Mouse (Mus musculus) gastrocnemius, adult 8-10 months (tissue): ENCODE data around the gene Srd5a1. TPM values are rescaled to one million over a fixed set of nuclear protein-coding genes. Genes with fewer than 3 reads are reported as not detected.
"Not testable (repeated sequence)": the region's sequence is repeated elsewhere in the genome, so short reads cannot be mapped to it uniquely, and the experiment has no call there.

Experiments
- DNase-seq, 2 experiments: peaks; one replicate each; pipeline ENCODE4 v3.0.0; 2022; ENCODE audit warnings: low spot score in 2 of 2
- total RNA-seq, 4 experiments: library from RNA; stranded (reverse); gene quantifications; 2 replicates each; pipeline ENCODE4 v1.2.4; 2022

The Srd5a1 gene
- total RNA-seq, 4 experiments from 2014 or later, result 0.24 to 0.53 TPM; not detected in 2

DNA sequence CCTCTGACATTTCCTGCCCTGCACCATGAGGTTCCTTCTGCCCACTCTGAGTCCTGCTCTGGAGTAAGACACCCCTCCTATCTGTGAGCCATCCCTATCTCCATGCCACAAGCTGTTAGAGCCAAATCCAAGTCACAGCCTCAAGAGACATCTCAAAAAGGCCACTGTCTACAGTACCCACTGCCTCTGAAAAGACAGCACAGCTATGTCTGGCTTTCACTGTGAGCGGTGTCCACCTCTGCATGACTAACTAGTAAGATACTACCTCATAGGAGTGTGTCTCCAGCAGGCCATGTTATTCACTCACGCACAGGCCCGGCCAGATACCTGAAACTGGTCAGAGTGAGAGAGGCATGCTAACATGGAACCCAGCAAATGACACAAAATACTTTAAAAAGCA, 16.7 kb upstream of the Srd5a1 start:
- DNase-seq, result no peak

DNA sequence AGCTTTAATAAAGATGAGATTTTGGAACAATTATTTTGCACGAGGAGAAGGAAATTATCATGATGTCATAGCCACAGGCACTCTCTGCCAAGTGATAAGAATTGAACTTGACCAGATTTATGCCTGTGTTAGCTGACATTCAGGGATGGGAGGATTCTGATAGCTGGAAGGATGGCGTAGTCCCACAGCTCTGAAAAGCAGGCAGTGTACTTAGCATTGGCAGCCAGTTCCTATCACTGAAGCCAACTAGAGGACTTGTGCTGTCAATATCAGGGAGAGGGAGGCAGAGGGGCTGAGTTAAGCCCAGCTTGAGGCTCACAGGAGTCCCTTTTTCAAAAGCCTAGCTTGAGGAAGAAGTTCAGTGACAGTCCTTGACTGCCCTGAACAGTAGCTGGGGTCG, 13.3 kb upstream of the Srd5a1 start:
- DNase-seq, result no peak

DNA sequence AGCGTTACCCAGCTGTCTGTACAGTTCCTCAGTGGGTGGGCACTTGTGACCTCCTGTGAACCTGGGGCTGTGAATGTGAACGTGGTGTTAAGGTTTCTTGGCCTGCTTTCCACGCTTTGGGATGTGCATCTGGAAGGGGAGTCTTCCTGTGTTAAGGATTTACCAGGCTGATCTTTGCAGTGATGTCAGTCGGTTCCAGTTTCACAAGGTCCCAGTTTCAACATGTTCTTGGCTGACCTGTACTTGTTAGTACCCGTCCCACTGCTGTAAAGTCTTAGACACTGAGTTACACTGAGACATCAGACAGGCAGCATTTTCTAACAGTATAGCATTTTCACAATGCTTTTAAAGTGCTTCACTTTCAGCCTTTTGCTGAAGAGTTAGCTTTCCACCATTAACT, 12.6 kb upstream of the Srd5a1 start:
- no peak for DNase-seq

GRCm38 (mm10) chr13:69616716-69617115, 5.5 kb upstream of the Srd5a1 start:
- DNase-seq, result no peak

DNA sequence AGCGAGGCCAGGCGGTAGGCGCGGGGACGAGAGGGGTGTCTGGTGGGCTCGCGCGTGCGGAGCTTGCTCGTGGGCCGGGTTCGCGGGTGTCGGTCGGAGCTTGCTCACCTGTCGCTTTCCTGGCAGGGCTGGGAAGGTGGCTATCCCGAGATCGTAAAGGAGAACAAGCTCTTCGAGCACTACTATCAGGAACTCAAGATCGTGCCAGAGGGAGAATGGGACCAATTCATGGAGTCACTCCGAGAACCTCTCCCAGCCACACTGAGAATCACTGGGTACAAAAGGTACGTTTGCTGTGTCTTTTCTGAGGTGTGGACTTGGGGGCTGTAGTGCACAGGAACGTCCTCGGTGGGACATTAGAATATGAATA, 918 bp upstream of the Srd5a1 start:
- DNase-seq, result no peak

GRCm38 (mm10) chr13:69610751-69611397, 368 bp downstream of the Srd5a1 start:
- peak; percentile 7 to 31 for DNase-seq

DNA sequence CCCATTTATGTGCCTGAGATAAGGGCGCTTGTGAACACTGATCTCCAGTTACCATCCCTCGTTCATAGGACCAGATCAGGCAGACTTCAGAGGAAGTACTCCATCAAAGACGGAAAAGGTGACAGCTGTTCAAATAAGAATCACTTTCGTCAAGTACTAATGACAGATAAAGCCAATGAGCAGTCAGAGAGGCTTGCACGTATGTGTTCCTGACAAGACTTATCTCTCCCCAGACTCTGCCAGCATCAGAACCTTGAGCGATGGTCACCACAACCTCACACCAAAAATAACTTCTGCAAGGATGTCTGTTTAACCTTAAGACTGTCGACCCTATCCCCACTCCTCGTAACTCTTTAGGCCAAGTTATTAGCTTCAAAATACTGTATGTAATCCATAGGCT, 2.5 kb downstream of the Srd5a1 start:
- DNase-seq, result no peak

- no peak for DNase-seq
These were observed 6.6 kb downstream of the Srd5a1 start for GRCm38 (mm10) chr13:69604670-69605069.

DNA sequence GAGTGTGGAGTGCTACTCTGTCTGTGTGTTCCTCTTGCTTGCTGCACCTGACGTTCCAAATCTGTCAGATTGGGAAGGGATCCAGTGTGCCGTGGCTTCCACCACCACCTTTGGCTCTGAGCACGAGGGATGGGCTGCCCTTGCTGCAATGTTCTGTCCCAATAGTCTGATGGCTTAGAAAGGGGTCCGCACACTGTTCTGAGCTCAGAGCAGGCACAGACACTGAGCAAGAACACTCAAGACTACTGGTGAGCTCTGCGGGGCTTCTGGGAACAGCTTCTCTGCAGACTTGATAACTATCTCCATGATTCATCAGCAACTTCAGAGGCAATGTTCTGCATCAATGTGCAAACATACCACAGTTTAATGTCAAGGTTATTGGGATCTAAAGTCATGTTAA, 9.9 kb downstream of the Srd5a1 start:
- DNase-seq, result no peak

DNA sequence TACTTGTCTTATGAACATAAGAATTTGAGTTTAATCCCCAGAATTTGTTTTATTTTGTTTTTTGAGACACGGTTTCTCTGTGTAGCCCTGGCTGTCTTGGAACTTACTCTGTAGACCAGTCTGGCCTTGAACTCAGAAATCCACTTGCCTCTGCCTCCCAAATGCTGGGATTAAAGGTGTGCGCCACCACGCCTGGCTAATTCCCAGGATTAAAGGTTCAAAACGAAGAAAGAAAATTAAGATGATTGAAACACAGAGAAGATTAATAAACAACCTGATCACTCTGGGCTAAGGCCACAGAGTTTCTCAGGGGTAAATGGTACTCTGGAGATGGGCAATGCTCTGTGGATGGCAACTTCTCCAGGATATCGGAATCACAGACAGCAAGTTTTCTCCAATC, 10.4 kb downstream of the Srd5a1 start:
- DNase-seq, result not testable (repeated sequence)

DNA sequence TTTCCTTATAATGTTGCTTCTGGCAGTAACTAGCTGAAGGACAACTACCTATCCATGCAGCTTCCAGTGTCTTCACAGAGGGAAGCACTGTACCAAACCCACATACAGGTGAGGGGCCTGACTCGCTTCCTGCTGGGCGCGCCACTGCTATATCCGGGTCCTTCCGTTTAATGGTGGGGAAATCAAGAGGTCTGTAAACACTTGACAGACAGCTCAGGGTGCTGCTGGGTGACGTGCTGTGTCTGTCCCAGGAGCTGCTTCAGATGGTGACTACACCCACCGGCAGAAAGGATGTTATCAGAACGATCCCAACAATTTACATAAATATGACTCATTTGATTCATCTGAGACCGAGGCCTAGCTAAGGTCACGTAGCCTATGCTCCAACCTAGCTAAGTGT, 12.4 kb downstream of the Srd5a1 start:
- DNase-seq, result no peak

GRCm38 (mm10) chr13:69596515-69596914, 14.7 kb downstream of the Srd5a1 start:
- DNase-seq, result no peak

DNA sequence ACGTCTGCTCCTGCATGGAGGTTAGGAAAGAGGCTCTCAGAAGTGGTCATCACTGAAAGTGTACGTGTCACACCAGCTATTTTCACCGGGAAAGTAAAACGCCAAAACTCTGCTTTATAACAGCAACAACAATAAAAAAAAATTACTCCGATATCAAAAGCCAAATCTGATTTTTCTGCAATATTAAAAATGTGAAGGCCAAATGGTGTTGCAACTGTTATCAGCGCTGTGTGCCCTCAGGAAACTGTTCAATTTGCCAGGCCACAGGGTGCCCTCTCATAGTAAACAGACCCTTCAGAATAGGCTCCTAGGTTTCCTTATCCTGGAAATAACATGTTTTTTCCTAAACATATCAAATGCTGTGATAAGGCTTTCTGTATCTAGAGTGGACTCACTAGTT, 15.3 kb downstream of the Srd5a1 start:
- no peak for DNase-seq

- DNase-seq, result no peak
These were observed 16.5 kb downstream of the Srd5a1 start for GRCm38 (mm10) chr13:69594577-69595256.

DNA sequence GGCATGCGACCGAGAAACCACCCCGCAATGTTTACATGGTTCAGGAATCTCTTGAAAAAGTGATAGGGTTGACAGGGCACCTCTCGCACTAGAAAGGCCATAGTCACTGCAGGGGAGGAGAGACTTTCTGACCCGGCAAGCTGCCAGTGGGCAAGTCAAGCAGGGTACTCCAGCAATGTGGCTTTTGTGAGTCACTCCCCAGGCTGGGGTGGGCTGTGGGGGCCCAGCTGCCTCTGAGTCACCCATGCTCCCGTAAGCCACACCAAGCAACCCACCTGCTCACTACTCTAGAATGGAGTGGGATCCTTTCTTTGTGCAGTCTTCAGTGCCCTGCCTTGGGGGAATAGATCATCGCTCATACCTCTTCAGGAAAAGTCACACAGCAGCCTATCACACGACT, 17.8 kb downstream of the Srd5a1 start:
- DNase-seq, result no peak

DNA sequence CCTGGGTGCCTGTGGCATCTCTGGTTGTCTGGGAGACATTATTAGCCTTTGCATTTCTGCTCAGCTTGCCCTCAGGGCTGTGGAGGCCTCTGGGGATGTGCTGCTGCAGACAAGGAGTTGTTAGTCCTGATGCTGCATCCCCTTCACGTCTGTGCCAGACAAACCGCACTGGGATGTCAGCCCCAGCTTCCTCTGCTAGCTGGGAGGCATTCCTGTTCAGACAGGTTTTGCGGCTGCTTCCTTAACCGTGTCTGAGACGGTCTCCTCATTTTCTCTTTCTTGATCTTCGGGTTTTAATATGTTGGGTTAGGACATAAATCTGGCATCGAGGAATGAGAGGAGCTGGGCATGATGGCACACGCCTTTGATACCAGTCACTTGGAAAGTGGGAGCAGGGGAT, 19.0 kb downstream of the Srd5a1 start:
- no peak for DNase-seq

DNA sequence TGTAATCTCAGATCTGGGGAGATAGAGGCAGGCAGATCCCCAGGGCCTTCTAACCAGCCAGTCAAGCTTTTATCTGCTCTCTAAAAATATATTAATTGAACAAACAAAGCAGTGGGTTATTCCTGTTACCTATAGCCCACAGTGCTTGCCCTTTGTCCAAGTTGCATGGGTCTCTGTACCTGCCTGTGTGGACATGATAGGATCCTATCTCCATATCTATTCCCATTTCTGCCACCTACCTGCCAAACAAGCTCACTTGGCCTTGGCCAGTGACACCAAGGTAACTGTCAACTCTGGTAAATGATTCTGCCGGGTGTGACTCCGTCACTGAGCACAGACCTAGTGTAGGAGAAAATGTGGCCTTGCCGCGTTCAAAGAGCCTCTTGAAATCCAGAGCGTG, 19.9 kb downstream of the Srd5a1 start:
- no peak for DNase-seq

GRCm38 (mm10) chr13:69588263-69588662, 23.0 kb downstream of the Srd5a1 start:
- no peak for DNase-seq

DNA sequence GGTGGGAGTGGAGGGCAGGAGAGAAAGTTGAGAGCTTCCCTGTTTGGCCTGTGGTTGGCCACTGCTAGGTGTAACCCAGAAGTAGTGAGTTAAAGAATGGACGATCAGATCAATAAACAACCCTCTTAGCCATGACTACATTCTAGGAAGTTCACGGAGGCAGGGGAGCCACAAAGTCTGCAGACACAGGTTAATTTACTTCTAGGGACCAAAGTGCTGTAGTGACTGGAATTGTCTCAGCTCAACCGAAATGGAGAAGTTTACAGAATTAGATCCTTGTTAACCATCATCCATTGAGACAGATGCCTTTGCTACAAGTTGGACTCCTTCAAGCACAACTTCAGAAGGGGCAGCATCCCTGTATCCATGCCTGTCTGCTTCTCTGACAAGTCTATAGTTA, 23.4 kb downstream of the Srd5a1 start:
- DNase-seq, result no peak

- no peak for DNase-seq
These were observed 24.9 kb downstream of the Srd5a1 start for GRCm38 (mm10) chr13:69586337-69586736.

- no peak for DNase-seq
These were observed 25.4 kb downstream of the Srd5a1 start for GRCm38 (mm10) chr13:69585828-69586227.

DNA sequence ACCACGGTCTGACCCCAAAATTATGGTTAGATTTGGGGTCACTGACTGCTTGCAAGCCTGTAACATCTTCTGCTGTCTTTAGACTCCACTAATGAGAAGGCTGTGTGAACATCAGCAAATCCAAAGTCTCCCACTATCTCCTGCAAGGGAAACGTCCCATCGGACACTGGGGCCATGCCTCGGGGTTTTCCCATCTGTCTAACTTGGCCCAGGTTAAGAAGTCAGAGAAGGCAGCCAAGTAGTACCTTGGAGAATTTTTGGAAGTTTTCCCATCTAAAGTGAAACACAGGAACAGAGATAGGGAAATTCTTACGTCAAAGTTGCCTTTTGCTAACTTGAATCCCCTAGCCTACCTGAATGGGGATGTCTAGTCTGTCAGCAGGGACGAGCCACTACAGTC, 27.7 kb downstream of the Srd5a1 start:
- no peak for DNase-seq

- no peak for DNase-seq
These were observed 28.8 kb downstream of the Srd5a1 start for GRCm38 (mm10) chr13:69582411-69582810.
